Mouse (Mus musculus) embryonic facial prominence, embryonic 13.5 days (tissue): ENCODE results near the gene Smc3. TPM values are rescaled to one million over a fixed set of nuclear protein-coding genes. Genes with fewer than 3 reads are reported as not detected.

ENCODE experiments used
- ATAC-seq: fragments of 200-750 bp; cut with Nextera tagmentation; 2 replicates; pipeline ENCODE4 v1.8.0; 2017; ENCODE audit warnings: low read depth; ENCODE audit not compliant: insufficient number of reproducible peaks, insufficient read depth, low FRiP score, low TSS enrichment
- H3K27ac ChIP-seq: fragments of 300-500 bp; sonication (generic); 2 replicates; pipeline ENCODE4 v1.5.1; 2015; ENCODE audit warnings: moderate library complexity, mild to moderate bottlenecking, inconsistent platforms
- H3K27me3 ChIP-seq: fragments of 300-500 bp; sonication (generic); 2 replicates; pipeline ENCODE4 v1.6.1; 2015; ENCODE audit warnings: mild to moderate bottlenecking, inconsistent platforms
- H3K36me3 ChIP-seq: fragments of 300-500 bp; sonication (generic); 2 replicates; pipeline ENCODE4 v1.6.1; 2015; ENCODE audit warnings: mild to moderate bottlenecking, inconsistent platforms
- H3K4me1 ChIP-seq: fragments of 300-500 bp; sonication (generic); 2 replicates; pipeline ENCODE4 v1.6.1; 2015; ENCODE audit warnings: inconsistent platforms
- H3K4me2 ChIP-seq: fragments of 300-500 bp; sonication (generic); 2 replicates; pipeline ENCODE4 v1.6.1; 2015; ENCODE audit warnings: moderate library complexity, mild to moderate bottlenecking, inconsistent platforms
- H3K4me3 ChIP-seq: fragments of 300-500 bp; sonication (generic); 2 replicates; pipeline ENCODE4 v1.5.1; 2015; ENCODE audit warnings: mild to moderate bottlenecking, inconsistent platforms
- H3K9ac ChIP-seq: fragments of 300-500 bp; sonication (generic); 2 replicates; pipeline ENCODE4 v1.6.1; 2015; ENCODE audit warnings: mild to moderate bottlenecking, inconsistent platforms
- H3K9me3 ChIP-seq: fragments of 300-500 bp; sonication (generic); 2 replicates; pipeline ENCODE4 v1.6.1; 2016; ENCODE audit warnings: inconsistent platforms
- WGBS: fragments of 180-500 bp; shearing (Covaris S2); methylation state at CpG from one replicate; pipeline ENCODE4 v1.1.7; 2015; ENCODE audit warnings: mixed read lengths; 5-methylcytosine and 5-hydroxymethylcytosine counted together
- polyA plus RNA-seq: library from polyadenylated mRNA; unstranded; fragments of >200 nt; fragmentation: Nextera tagmentation; extraction: Ambion mirVana; gene quantifications from 2 replicates; pipeline ENCODE4 v1.2.1, GENCODE M21; 2015

The Smc3 gene
- polyA plus RNA-seq, 1 experiment from 2014 or later = 87.2 TPM

DNA sequence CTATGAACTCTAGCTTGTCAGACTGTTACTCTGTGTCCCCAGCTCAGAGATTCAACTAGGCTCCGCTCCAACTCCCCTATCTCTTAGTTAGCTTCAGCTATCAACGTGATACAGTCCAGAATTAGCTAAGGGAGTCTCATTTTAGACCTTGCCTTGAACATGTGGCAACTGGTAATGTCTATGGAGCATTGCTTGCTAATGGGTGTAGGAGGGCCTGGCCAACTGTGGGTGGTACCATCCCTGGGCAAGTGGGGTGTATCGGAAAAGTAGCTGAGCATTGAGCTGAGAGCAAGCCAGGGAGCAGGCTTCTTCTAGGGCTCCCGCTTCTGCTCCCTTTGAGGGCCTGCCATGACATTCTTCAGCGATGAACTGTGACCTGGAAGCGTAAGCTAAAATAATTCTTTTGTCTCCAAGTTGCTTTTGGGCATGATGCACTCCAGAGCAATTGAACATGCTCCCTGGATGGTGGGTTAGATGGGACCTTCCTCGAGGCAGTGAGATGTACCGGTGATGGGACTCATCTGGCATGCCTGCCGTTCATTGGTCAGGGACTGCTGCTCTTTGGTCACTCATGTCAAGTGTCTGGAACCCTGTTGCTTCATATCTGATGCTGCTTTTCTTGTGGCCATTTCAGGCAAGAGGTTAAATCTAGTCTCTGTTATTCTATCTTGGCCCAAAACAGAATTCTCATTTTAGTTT lies 60.7 kb downstream of the Smc3 start:
- H3K36me3 ChIP-seq = no peaks in the 10 kb centered on the region
- no peak for ATAC-seq
- 77% methylated on average over 9 of the region's 9 CpGs for WGBS

DNA sequence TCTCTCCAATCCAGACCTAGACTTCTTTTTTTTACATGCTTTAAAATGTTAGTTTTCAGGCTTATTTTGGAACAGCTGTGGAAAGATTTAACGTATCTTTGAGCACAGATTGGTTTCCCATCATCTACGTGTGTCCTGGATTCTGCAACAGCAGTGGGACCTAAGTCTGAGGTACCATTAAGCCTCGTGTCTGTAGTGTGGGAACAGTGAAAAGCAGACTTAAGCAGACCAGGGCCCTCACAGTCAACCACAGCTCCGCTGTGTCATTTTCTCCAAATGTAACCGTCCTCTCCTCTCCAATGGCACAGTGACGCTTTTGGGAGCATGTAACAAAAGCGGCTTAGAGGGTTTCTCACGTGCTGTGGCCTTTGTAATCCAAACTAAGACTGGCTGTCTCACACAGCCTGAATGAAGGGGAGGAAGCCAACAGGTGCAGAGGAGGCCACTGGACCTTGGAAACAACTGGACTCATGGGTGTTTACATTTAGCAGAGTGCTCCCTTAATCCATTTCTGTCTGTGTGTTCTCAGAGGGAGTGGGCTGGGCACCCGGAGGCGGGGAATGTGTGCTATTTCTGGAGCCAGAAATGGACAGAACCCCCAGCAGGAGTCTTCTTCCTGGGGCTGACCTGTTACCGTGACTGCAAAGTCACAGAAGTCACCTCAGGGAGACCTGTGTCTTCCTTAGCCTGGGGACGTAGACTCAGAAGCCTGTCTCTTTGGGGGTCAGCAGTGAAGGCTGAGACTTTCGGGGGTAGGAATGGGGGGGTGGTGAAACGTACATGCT lies 61.9 kb downstream of the Smc3 start:
- H3K4me2 ChIP-seq = no peak overlapping the region
- WGBS = 47% methylated on average over 14 of the region's 14 CpGs
- H3K9me3 ChIP-seq = no peaks in the 10 kb centered on the region
- H3K27ac ChIP-seq = no peak overlapping the region
- H3K4me3 ChIP-seq = no peak overlapping the region
- ATAC-seq = no peak
- H3K36me3 ChIP-seq = no peaks in the 10 kb centered on the region
- no peak overlapping the region for H3K9ac ChIP-seq
- 0 out of 2 replicates have a peak, but pooled peaks cover 4% of the 10 kb centered on the region for H3K4me1 ChIP-seq
- H3K27me3 ChIP-seq = no peaks in the 10 kb centered on the region

More for the DNA sequence above, 60.7 kb downstream of the Smc3 start:
- Histone ChIP-seq H3K4me2 (no peak overlapping the region), H3K9ac (no peak overlapping the region), H3K4me3 (no peak overlapping the region), H3K4me1 (0 out of 2 replicates have a peak, but pooled peaks cover 4% of the 10 kb centered on the region), H3K27ac (no peak overlapping the region), H3K9me3 (no peaks in the 10 kb centered on the region), H3K27me3 (no peaks in the 10 kb centered on the region)

DNA sequence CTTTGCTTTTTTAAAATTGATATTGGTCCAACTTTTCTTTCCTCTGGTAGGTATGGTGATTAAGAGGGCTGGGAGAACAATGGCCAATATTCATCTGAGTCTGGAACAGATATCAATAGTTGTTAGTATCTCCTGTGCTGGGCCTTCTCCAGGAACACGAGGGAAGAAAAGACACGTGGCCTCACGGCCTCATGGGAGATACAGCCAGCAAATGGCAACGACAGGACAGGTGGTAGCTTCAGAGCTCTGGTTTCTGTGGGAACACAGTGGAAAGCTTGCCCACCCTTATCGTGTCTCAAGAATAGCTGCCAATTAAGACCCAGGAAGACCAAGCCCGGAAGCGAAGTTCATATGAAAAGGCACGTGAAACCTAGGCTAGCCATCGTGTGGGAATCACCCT lies 64.6 kb downstream of the Smc3 start:
- Histone ChIP-seq H3K9me3 (no peaks in the 10 kb centered on the region), H3K27ac (no peak overlapping the region), H3K4me2 (no peak overlapping the region), H3K4me1 (0 out of 2 replicates have a peak, but pooled peaks cover 4% of the 10 kb centered on the region), H3K9ac (no peak overlapping the region), H3K36me3 (no peaks in the 10 kb centered on the region), H3K27me3 (no peaks in the 10 kb centered on the region), H3K4me3 (no peak overlapping the region)
- ATAC-seq = no peak
- 90% methylated on average over 9 of the region's 9 CpGs for WGBS

DNA sequence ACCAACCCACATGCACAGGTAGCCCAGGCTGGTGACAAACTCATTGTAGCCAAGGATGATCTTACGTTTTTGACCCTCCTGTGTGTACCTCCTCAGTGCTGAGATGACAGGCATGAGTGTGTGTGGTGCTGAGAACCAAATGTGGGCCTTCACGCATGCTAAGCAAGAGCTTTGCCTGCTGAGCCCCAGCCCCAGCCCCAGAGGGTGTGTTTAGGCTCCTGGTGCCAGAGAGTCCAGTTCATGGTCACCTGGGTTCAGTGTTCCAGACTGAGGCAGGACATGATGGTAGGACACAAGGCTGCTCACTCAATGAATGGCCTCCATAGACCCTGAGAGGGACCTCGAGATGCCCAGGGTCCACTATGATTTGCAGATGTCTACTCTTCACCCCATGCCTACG lies 65.2 kb downstream of the Smc3 start:
- no peak overlapping the region for H3K27ac ChIP-seq
- peaks cover 9% of the 10 kb centered on the region for H3K4me1 ChIP-seq
- no peak overlapping the region for H3K4me2 ChIP-seq
- no peak for ATAC-seq
- WGBS = 87% methylated on average over 4 of the region's 4 CpGs
- no peaks in the 10 kb centered on the region for H3K36me3 ChIP-seq
- H3K27me3 ChIP-seq = peaks cover 2% of the 10 kb centered on the region; the same call in 1 of the 2 replicates
- H3K9ac ChIP-seq = no peak overlapping the region
- no peak overlapping the region for H3K4me3 ChIP-seq
- H3K9me3 ChIP-seq = no peaks in the 10 kb centered on the region

DNA sequence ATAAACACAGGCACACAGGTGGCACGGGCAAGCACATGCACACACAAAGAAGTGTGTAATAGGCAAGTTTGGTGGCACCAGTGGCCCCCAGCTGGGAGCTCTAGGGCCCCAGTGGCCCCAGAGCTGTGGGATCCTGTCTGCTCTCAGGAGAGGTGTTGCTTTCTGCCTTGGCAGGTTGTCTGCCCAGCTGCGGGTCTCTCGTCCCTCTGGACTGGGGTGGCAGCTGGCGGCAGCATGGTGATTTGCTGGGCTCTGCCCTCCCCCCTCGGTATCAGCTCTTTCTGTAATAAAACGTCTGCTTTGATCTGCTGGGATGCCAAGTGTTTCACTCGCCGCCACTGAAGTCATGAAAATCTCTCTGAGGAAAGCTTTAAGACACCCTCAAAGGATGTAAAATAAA lies 66.5 kb downstream of the Smc3 start:
- ATAC-seq = no peak
- Histone ChIP-seq H3K4me2 (no peak overlapping the region), H3K9ac (no peak overlapping the region), H3K4me1 (peaks cover 13% of the 10 kb centered on the region), H3K27ac (no peak overlapping the region), H3K4me3 (no peak overlapping the region), H3K9me3 (no peaks in the 10 kb centered on the region), H3K27me3 (peaks cover 6% of the 10 kb centered on the region), H3K36me3 (no peaks in the 10 kb centered on the region)
- 49% methylated on average over 8 of the region's 8 CpGs for WGBS

DNA sequence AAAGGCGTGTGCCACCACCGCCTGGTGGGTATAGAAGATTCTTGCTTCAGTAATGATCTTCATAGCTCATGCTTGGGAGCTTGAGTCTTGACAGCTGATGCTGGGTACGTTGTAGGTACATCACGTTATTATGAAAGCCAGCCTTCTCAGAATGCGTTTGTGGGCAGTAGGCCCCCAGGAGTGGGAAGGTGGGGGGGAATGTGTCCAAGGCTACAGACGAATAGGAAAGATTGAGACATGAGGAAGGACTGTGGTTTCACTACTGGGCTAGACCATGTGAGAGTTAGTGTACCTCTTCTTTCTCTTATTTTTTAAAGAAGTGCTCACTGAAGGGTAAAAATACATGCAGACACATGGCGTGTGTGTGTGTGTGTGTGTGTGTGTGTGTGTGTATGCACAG lies 68.6 kb downstream of the Smc3 start:
- no peak for ATAC-seq
- no peak overlapping the region for H3K4me2 ChIP-seq
- H3K9me3 ChIP-seq = no peaks in the 10 kb centered on the region
- H3K27ac ChIP-seq = no peak overlapping the region
- peaks cover 9% of the 10 kb centered on the region for H3K4me1 ChIP-seq
- 84% methylated on average over 7 of the region's 7 CpGs for WGBS
- no peaks in the 10 kb centered on the region for H3K36me3 ChIP-seq
- H3K9ac ChIP-seq = no peak overlapping the region
- peaks cover 14% of the 10 kb centered on the region for H3K27me3 ChIP-seq
- no peak overlapping the region for H3K4me3 ChIP-seq

DNA sequence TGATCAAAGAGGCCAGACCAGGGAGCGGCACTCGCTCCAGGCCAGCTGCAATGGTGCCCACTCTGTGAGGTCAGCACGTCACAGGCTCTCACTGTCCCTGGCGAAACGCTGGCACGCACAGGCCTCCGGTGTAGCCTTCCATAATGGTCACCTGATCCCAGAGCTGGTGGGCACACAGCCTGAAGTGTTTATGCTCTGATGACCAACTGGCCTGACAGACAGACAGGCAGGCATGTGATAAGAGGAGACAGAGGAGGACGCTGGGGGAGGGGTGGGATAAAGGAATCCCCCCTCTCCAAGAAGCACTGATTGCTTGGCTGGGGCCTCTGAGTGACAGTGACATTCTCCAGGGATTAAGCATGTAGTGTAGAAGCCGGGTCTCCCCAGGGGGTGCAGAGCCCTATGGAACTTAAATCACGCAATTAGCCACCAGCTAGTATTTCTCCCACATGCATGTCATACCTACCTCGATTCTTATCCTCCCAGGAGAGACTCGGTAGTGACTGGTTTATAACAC lies 70.5 kb downstream of the Smc3 start:
- peaks cover 17% of the 10 kb centered on the region for H3K4me1 ChIP-seq
- H3K9ac ChIP-seq = no peak overlapping the region
- H3K4me2 ChIP-seq = no peak overlapping the region
- no peaks in the 10 kb centered on the region for H3K9me3 ChIP-seq
- H3K36me3 ChIP-seq = no peaks in the 10 kb centered on the region
- H3K4me3 ChIP-seq = no peak overlapping the region
- ATAC-seq = no peak
- H3K27ac ChIP-seq = no peak overlapping the region
- peaks cover 33% of the 10 kb centered on the region for H3K27me3 ChIP-seq
- 31% methylated on average over 12 of the region's 12 CpGs for WGBS

DNA sequence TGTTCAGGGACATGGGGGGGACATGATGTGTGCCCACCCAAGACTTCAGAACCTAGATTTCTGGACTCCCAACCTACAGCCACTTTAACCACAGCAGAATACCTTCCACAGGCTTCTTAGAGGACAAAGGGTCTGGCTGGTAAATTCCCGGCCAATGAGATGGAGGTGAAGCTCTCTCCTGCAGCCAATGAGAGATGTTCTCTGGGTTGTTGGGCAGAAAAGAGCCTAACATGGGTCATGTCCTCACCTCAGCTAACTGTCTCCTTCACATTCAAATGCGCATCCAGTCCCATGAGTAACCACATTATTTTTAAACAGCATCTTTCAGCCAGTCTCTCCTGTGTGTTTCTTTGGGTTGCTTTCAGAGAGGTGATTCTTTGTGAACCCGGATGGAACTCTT lies 71.2 kb downstream of the Smc3 start:
- peaks cover 20% of the 10 kb centered on the region for H3K4me1 ChIP-seq
- H3K9ac ChIP-seq = no peak overlapping the region
- ATAC-seq = no peak
- no peaks in the 10 kb centered on the region for H3K36me3 ChIP-seq
- no peak overlapping the region for H3K27ac ChIP-seq
- 69% methylated on average over 3 of the region's 3 CpGs for WGBS
- no peak overlapping the region for H3K4me2 ChIP-seq
- H3K4me3 ChIP-seq = no peak overlapping the region
- peaks cover 40% of the 10 kb centered on the region for H3K27me3 ChIP-seq
- H3K9me3 ChIP-seq = no peaks in the 10 kb centered on the region

DNA sequence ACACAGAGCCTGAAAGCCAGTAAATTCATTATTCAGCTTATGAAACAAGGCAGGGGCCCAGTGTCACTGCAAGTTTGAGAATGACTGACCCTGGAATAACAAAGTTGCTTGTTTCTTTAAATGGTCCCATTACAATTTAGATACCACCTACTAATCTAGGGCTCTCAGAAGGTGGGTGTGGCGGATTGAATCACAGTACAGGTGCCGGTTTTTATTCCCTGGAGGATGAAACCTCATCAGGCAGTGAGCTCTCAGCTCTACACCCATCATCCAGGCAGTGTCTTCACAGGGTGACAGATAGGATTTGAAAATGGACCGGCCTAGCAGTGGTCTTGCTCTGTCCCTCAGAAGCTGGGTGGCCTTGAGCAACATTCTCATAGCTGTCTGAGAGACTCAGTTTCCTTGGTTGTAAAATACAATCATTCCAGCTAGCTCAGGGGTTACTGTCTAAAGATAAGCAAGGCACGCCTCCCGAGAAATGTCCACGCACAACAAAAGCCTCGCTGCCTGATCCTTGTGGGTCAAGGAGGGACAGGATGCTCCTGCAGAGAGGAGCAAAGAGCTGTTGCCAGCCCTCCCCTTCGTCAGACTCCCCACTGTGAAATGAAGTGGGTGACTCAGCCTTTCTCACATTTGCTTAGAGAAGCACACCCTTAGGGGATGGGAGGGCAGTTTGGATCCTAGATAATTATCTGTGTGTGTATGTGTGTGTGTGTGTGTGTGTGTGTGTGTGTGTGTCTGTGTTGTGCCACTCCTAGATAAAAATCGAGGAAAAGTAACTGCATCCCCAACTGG lies 74.1 kb downstream of the Smc3 start:
- no peak overlapping the region for H3K4me3 ChIP-seq
- H3K27ac ChIP-seq = no peak overlapping the region
- H3K4me2 ChIP-seq = no peak overlapping the region
- no peak for ATAC-seq
- H3K4me1 ChIP-seq = peaks cover 31% of the 10 kb centered on the region
- WGBS = 30% methylated on average over 9 of the region's 9 CpGs
- peaks cover 65% of the 10 kb centered on the region for H3K27me3 ChIP-seq
- H3K36me3 ChIP-seq = no peaks in the 10 kb centered on the region
- no peak overlapping the region for H3K9ac ChIP-seq
- H3K9me3 ChIP-seq = no peaks in the 10 kb centered on the region

DNA sequence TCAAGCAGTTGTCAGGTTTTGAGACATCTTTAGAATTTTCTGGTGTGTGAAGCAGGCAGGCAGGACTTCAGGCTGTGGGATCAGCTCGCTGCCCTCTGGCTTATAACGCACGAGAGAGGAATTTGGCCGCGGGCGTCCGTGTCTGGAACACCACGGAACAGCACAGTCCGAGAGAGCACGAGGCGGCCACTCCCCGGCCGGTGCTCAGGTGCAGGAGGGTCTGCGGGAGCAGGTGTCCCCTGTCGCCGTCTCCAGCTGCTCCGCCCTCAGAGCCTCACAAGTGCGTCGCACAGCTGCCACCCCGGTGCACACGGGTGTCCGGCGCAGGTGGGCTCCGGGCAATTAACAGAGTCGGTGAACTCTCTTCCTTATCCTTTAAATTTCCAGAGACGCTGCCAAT lies 76.0 kb downstream of the Smc3 start:
- Histone ChIP-seq H3K27ac (no peak overlapping the region), H3K9ac (no peak overlapping the region; the same call in 1 of the 2 replicates), H3K4me1 (peaks cover 22% of the 10 kb centered on the region), H3K9me3 (no peaks in the 10 kb centered on the region), H3K4me2 (peak overlapping the region; percentile 99), H3K27me3 (peaks cover 63% of the 10 kb centered on the region), H3K4me3 (peak overlapping the region; percentile 68), H3K36me3 (no peaks in the 10 kb centered on the region)
- no peak for ATAC-seq
- WGBS = 2% methylated on average over 26 of the region's 26 CpGs
